Comparison of ENCODE assay signal across 12 mouse cellular contexts in genomic region chr15:80112499-80112898, GRCm38 (mm10). TPM values are rescaled to one million over a fixed set of nuclear protein-coding genes. Genes with fewer than 3 reads are reported as not detected.
DNase-seq lines count a peak whose midpoint lies in the region; ATAC-seq and TF ChIP-seq lines count a peak whose summit lies in the region.
"Had no signal": no experiment of that assay in that cellular context is flagged by ENCODE, and none has a peak within 500 bp of the region (broad histone marks: within the 10 kb centered on the region; RNA-seq: fewer than 3 reads in every experiment).

No protein-coding gene starts in this region.

- peaks cover 26% of the 10 kb centered on the region for H3K4me1 ChIP-seq in liver, embryonic 11.5 days (replicated peaks; ENCODE audit: control insufficient read depth, insufficient read depth, low read length)
- peaks cover 6% of the 10 kb centered on the region; the same call in 1 of the 2 replicates for H3K4me1 ChIP-seq in liver, postnatal 0 days (ENCODE audit: insufficient read depth)
- H3K4me1 ChIP-seq in heart, embryonic 12.5 days (replicated peaks), result 0 out of 2 replicates have a peak, but pooled peaks cover 10% of the 10 kb centered on the region
- H3K4me1 ChIP-seq: forebrain, embryonic 13.5 days had no signal

- peak; percentile 60 for TF ChIP-seq CTCF in liver, postnatal 0 days (IDR thresholded peaks at IDR 0.05; ENCODE audit: low read depth)

- H3K27me3 ChIP-seq in liver, embryonic 11.5 days (replicated peaks; ENCODE audit: control insufficient read depth, insufficient read depth, low read length), result no peaks in the 10 kb centered on the region
- no peaks in the 10 kb centered on the region for H3K27me3 ChIP-seq in liver, postnatal 0 days (ENCODE audit: insufficient read depth, low read length)
- H3K27me3 ChIP-seq in heart, embryonic 12.5 days (replicated peaks), result no peaks in the 10 kb centered on the region; the same call in 1 of the 2 replicates
- H3K27me3 ChIP-seq: forebrain, embryonic 13.5 days; liver, embryonic 13.5 days had no signal

- no peak overlapping the region for H3K4me2 ChIP-seq in liver, embryonic 11.5 days
- H3K4me2 ChIP-seq in liver, postnatal 0 days (ENCODE audit: low read depth, low read length), result no peak overlapping the region
- no peak overlapping the region for H3K4me2 ChIP-seq in heart, embryonic 12.5 days
- H3K4me2 ChIP-seq: forebrain, embryonic 13.5 days; liver, embryonic 13.5 days had no signal

- no peak overlapping the region for H3K27ac ChIP-seq in liver, embryonic 11.5 days (ENCODE audit: low read depth, low read length)
- H3K27ac ChIP-seq in liver, postnatal 0 days (ENCODE audit: low read depth), result no peak overlapping the region
- H3K27ac ChIP-seq in heart, embryonic 12.5 days (ENCODE audit: poor library complexity, severe bottlenecking), result no peak overlapping the region
- H3K27ac ChIP-seq: forebrain, embryonic 13.5 days; liver, embryonic 13.5 days had no signal

- no peak overlapping the region for H3K9ac ChIP-seq in liver, embryonic 11.5 days (ENCODE audit: low read depth, low read length)
- H3K9ac ChIP-seq in liver, postnatal 0 days (replicated peaks), result no peak overlapping the region
- H3K9ac ChIP-seq in heart, embryonic 12.5 days, result no peak overlapping the region
- H3K9ac ChIP-seq: forebrain, embryonic 13.5 days; liver, embryonic 13.5 days had no signal

- ATAC-seq in liver, embryonic 11.5 days (replicated peaks; ENCODE audit: low FRiP score), result no peak
- no peak for ATAC-seq in liver, postnatal 0 days
- no peak for ATAC-seq in heart, embryonic 12.5 days (ENCODE audit: insufficient number of reproducible peaks, low FRiP score)
- ATAC-seq: forebrain, embryonic 13.5 days had no signal

- peak; percentile 21 for DNase-seq in cerebellum, adult 9-11 months
- DNase-seq in cerebellum, adult 11 months, result no peak
- peak; percentile 9 for DNase-seq in liver
- DNase-seq in liver, embryonic 11.5 days (ENCODE audit: low spot score), result no peak
- DNase-seq in CD4-positive helper T cell, adult 2 months (ENCODE audit: low read depth, low spot score), result peak; percentile 43
- DNase-seq in liver, postnatal 0 days, result no peak
- no peak for DNase-seq in ovary, postnatal 14 days (ENCODE audit: low spot score)
- DNase-seq: adrenal gland, postnatal 10 days; kidney, adult 11 months; liver, embryonic 13.5 days had no signal

- no peak overlapping the region for H3K4me3 ChIP-seq in liver, embryonic 11.5 days (ENCODE audit: low read depth, low read length)
- H3K4me3 ChIP-seq in liver, postnatal 0 days (ENCODE audit: low read depth, low read length), result no peak overlapping the region
- no peak overlapping the region for H3K4me3 ChIP-seq in heart, embryonic 12.5 days
- H3K4me3 ChIP-seq: forebrain, embryonic 13.5 days; liver, embryonic 13.5 days had no signal

- H3K36me3 ChIP-seq in liver, embryonic 11.5 days (ENCODE audit: control insufficient read depth, insufficient read depth, low read length), result peaks cover 2% of the 10 kb centered on the region; the same call in 1 of the 2 replicates
- no peaks in the 10 kb centered on the region for H3K36me3 ChIP-seq in liver, postnatal 0 days (replicated peaks; ENCODE audit: insufficient read depth, low read length)
- no peaks in the 10 kb centered on the region for H3K36me3 ChIP-seq in heart, embryonic 12.5 days

- no peaks in the 10 kb centered on the region for H3K9me3 ChIP-seq in liver, embryonic 11.5 days (ENCODE audit: control insufficient read depth, low read length)
- H3K9me3 ChIP-seq in liver, postnatal 0 days (ENCODE audit: low read length), result no peaks in the 10 kb centered on the region
- H3K9me3 ChIP-seq in heart, embryonic 12.5 days (replicated peaks), result 0 out of 2 replicates have a peak, but pooled peaks cover 8% of the 10 kb centered on the region
- H3K9me3 ChIP-seq: forebrain, embryonic 13.5 days; liver, embryonic 13.5 days had no signal

- WGBS in liver, embryonic 11.5 days, result 53% methylated on average over 2 of the region's 2 CpGs
- 43% methylated on average over 2 of the region's 2 CpGs for WGBS in liver, postnatal 0 days (ENCODE audit: insufficient replicate concordance)
- 42% methylated on average over 2 of the region's 2 CpGs for WGBS in heart, embryonic 12.5 days

- TF ChIP-seq EP300 in liver, postnatal 0 days (IDR thresholded peaks at IDR 0.05; ENCODE audit: low read depth), result no peak

RNA-seq across cellular contexts. Expression of gene Tab1, which starts 20.4 kb away (rescaled TPM):
- 25.9 and 28.7 TPM in 2 replicates for polyA plus RNA-seq in liver, embryonic 11.5 days (2014; fragmentation: Nextera tagmentation; extraction: Ambion mirVana)
- 7.0 and 7.5 TPM in 2 replicates for polyA plus RNA-seq in liver, postnatal 0 days (2015; fragmentation: Nextera tagmentation; extraction: Ambion mirVana)
- 30.5 TPM in 2 replicates for polyA plus RNA-seq in heart, embryonic 12.5 days (2016; fragmentation: Nextera tagmentation; extraction: Ambion mirVana)

RNA-seq across cellular contexts. Expression of gene Rpl3, which starts 20.8 kb away (rescaled TPM):
- 1,449 and 1,469 TPM in 2 replicates for polyA plus RNA-seq in liver, embryonic 11.5 days (2014; fragmentation: Nextera tagmentation; extraction: Ambion mirVana)
- polyA plus RNA-seq in liver, postnatal 0 days (2015; fragmentation: Nextera tagmentation; extraction: Ambion mirVana), result 394 and 407 TPM in 2 replicates
- 601 and 631 TPM in 2 replicates for polyA plus RNA-seq in heart, embryonic 12.5 days (2016; fragmentation: Nextera tagmentation; extraction: Ambion mirVana)

RNA-seq across cellular contexts. Expression of gene Syngr1, which starts 21.4 kb away (rescaled TPM):
- polyA plus RNA-seq in liver, embryonic 11.5 days (2014; fragmentation: Nextera tagmentation; extraction: Ambion mirVana), result 32.2 and 38.6 TPM in 2 replicates
- 10.3 and 10.4 TPM in 2 replicates for polyA plus RNA-seq in liver, postnatal 0 days (2015; fragmentation: Nextera tagmentation; extraction: Ambion mirVana)
- polyA plus RNA-seq in heart, embryonic 12.5 days (2016; fragmentation: Nextera tagmentation; extraction: Ambion mirVana), result 17.2 and 19.0 TPM in 2 replicates

Comparison
In these comparisons a context has a peak if more than half of its experiments do, and no peak if none do; other contexts are left out.
1. DNase-seq: peak in cerebellum, adult 9-11 months (single experiment), liver (single experiment) and CD4-positive helper T cell, adult 2 months (single experiment); none in cerebellum, adult 11 months (single experiment), liver, embryonic 11.5 days (single experiment), liver, postnatal 0 days (single experiment) and ovary, postnatal 14 days (single experiment).